Mouse (Mus musculus): ENCODE measurements around the gene Rprd1b.

The Rprd1b gene

GRCm38 (mm10) chr2:158175433-158175832 lies 147.1 kb downstream of the Rprd1b start:
- no peak for ATAC-seq (ENCODE audit: low TSS enrichment)

- no peak for ATAC-seq (ENCODE audit: low TSS enrichment)
Measured at GRCm38 (mm10) chr2:158176763-158177162, 148.5 kb downstream of the Rprd1b start.

DNA sequence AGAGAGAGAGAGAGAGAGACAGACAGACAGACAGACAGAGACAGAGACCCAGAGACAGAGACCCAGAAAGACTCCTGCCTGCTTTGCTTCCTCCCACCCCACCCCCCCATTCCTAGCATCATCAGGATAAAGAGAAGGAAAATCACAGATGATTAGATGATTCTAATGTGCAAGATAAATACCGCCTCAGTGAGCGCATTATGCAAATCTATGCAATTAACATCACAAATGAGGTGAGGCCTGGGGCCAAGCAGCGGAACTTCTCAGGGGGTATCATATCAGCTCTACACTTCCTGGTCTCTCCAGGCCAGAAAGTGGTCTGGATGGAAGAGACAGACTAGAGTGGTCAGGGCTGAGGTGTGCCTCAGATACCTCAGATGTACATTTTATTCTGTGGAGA lies 149.3 kb downstream of the Rprd1b start:
- ATAC-seq (ENCODE audit: low TSS enrichment), result no peak

GRCm38 (mm10) chr2:158178139-158178538 lies 149.8 kb downstream of the Rprd1b start:
- ATAC-seq (ENCODE audit: low TSS enrichment), result no peak

GRCm38 (mm10) chr2:158178696-158179369 lies 150.5 kb downstream of the Rprd1b start:
- ATAC-seq (ENCODE audit: low TSS enrichment), result no peak

GRCm38 (mm10) chr2:158179370-158180111 lies 151.2 kb downstream of the Rprd1b start:
- no peak for ATAC-seq (ENCODE audit: low TSS enrichment)

- ATAC-seq (ENCODE audit: low TSS enrichment), result no peak
Measured at GRCm38 (mm10) chr2:158180797-158181196, 152.5 kb downstream of the Rprd1b start.

All from frontal cortex, adult (tissue).